Mouse (Mus musculus) embryo, embryonic 11.5 days (tissue): ENCODE measurements around the gene Lrrc4b.

Experiments
- DNase-seq: peaks from one replicate; pipeline ENCODE4 v3.0.0-alpha.2; 2012; ENCODE audit warnings: low read depth, low spot score

Gene Lrrc4b

GRCm38 (mm10) chr7:44463556-44464225 is 34.9 kb downstream of the Lrrc4b start:
- no peak for DNase-seq

GRCm38 (mm10) chr7:44464511-44464910 is 35.7 kb downstream of the Lrrc4b start:
- no peak for DNase-seq

- no peak for DNase-seq
Observed at GRCm38 (mm10) chr7:44465111-44465510, 36.3 kb downstream of the Lrrc4b start, which contains the start of gene Aspdh. Aspdh (plus strand) TSS chr7:44465391.

- DNase-seq: no peak
Observed at GRCm38 (mm10) chr7:44466006-44466887, 37.4 kb downstream of the Lrrc4b start.

GRCm38 (mm10) chr7:44466888-44467311 is 38.1 kb downstream of the Lrrc4b start:
- DNase-seq: no peak

GRCm38 (mm10) chr7:44467811-44468411 is 39.1 kb downstream of the Lrrc4b start, which contains the start of gene Josd2:
Josd2 (plus strand) TSS chr7:44467980.
- DNase-seq: peak; percentile 90

- DNase-seq: no peak
Observed at GRCm38 (mm10) chr7:44468644-44469285, 39.9 kb downstream of the Lrrc4b start.

- no peak for DNase-seq
Observed at GRCm38 (mm10) chr7:44469677-44470675, 41.2 kb downstream of the Lrrc4b start.

GRCm38 (mm10) chr7:44470696-44471612 is 42.1 kb downstream of the Lrrc4b start:
- no peak for DNase-seq

- DNase-seq: no peak
Observed at GRCm38 (mm10) chr7:44471880-44472557, 43.2 kb downstream of the Lrrc4b start.

- DNase-seq: no peak
Observed at GRCm38 (mm10) chr7:44472558-44472885, 43.7 kb downstream of the Lrrc4b start.

- no peak for DNase-seq
Observed at GRCm38 (mm10) chr7:44472961-44473646, 44.3 kb downstream of the Lrrc4b start.

GRCm38 (mm10) chr7:44474419-44474818 is 45.6 kb downstream of the Lrrc4b start:
- no peak for DNase-seq

GRCm38 (mm10) chr7:44475046-44475614 is 46.3 kb downstream of the Lrrc4b start:
- no peak for DNase-seq

- no peak for DNase-seq
Observed at GRCm38 (mm10) chr7:44482836-44483435, 54.1 kb downstream of the Lrrc4b start.

GRCm38 (mm10) chr7:44484109-44484508 is 55.3 kb downstream of the Lrrc4b start:
- no peak for DNase-seq

GRCm38 (mm10) chr7:44484841-44485571 is 56.2 kb downstream of the Lrrc4b start:
- DNase-seq: peak; percentile 74
